Mouse (Mus musculus) midbrain, embryonic 11.5 days (tissue): ENCODE measurements around the gene Nid1. TPM values are rescaled to one million over a fixed set of nuclear protein-coding genes. Genes with fewer than 3 reads are reported as not detected.
"Not testable (repeated sequence)": the region's sequence is repeated elsewhere in the genome, so short reads cannot be mapped to it uniquely, and the experiment has no call there.

Experiments used
- ATAC-seq: fragments of 200-750 bp; cut with Nextera tagmentation; 2 replicates; pipeline ENCODE4 v1.8.0; 2017; ENCODE audit warnings: moderate TSS enrichment, moderate library complexity; ENCODE audit not compliant: low FRiP score
- DNase-seq: peaks from one replicate; pipeline ENCODE4 v3.0.0; 2015; ENCODE audit warnings: low spot score; ENCODE audit errors: missing footprints
- H3K27ac ChIP-seq: fragments of 300-500 bp; sonication (generic); 2 replicates; pipeline ENCODE4 v1.5.1; 2014; ENCODE audit warnings: low read depth, low read length
- H3K27me3 ChIP-seq: fragments of 300-500 bp; sonication (generic); 2 replicates; pipeline ENCODE4 v1.6.1; 2014; ENCODE audit warnings: mild to moderate bottlenecking, low read length, moderate library complexity, mixed read lengths; ENCODE audit not compliant: control insufficient read depth, insufficient read depth
- H3K36me3 ChIP-seq: fragments of 300-500 bp; sonication (generic); 2 replicates; pipeline ENCODE4 v1.6.1; 2014; ENCODE audit warnings: mild to moderate bottlenecking, low read length, moderate library complexity, mixed read lengths; ENCODE audit not compliant: control insufficient read depth, insufficient read depth
- H3K4me1 ChIP-seq: fragments of 300-500 bp; sonication (generic); 2 replicates; pipeline ENCODE4 v1.6.1; 2014; ENCODE audit warnings: low read length; ENCODE audit not compliant: control insufficient read depth, insufficient read depth
- H3K4me2 ChIP-seq: fragments of 300-500 bp; sonication (generic); 2 replicates; pipeline ENCODE4 v1.6.1; 2014; ENCODE audit warnings: mild to moderate bottlenecking, moderate library complexity
- H3K4me3 ChIP-seq: fragments of 300-500 bp; sonication (generic); 2 replicates; pipeline ENCODE4 v1.5.1; 2014; ENCODE audit warnings: low read depth, low read length
- H3K9ac ChIP-seq: fragments of 300-500 bp; sonication (generic); 2 replicates; pipeline ENCODE4 v1.6.1; 2014; ENCODE audit warnings: low read length
- H3K9me3 ChIP-seq: fragments of 300-500 bp; sonication (generic); 2 replicates; pipeline ENCODE4 v1.6.1; 2016; ENCODE audit warnings: low read length; ENCODE audit not compliant: control insufficient read depth
- WGBS: fragments of 180-500 bp; shearing (Covaris S2); extraction: QIAGEN DNeasy Blood & Tissue Kit; methylation state at CpG from one replicate; pipeline ENCODE4 v1.1.7; 2014; 5-methylcytosine and 5-hydroxymethylcytosine counted together
- polyA plus RNA-seq: library from polyadenylated mRNA; unstranded; fragments of >200 nt; fragmentation: Nextera tagmentation; extraction: Ambion mirVana; gene quantifications from 2 replicates; pipeline ENCODE4 v1.2.1, GENCODE M21; 2014

Gene Nid1
- polyA plus RNA-seq, 1 experiment from 2014 or later, result 42.7 TPM

DNA sequence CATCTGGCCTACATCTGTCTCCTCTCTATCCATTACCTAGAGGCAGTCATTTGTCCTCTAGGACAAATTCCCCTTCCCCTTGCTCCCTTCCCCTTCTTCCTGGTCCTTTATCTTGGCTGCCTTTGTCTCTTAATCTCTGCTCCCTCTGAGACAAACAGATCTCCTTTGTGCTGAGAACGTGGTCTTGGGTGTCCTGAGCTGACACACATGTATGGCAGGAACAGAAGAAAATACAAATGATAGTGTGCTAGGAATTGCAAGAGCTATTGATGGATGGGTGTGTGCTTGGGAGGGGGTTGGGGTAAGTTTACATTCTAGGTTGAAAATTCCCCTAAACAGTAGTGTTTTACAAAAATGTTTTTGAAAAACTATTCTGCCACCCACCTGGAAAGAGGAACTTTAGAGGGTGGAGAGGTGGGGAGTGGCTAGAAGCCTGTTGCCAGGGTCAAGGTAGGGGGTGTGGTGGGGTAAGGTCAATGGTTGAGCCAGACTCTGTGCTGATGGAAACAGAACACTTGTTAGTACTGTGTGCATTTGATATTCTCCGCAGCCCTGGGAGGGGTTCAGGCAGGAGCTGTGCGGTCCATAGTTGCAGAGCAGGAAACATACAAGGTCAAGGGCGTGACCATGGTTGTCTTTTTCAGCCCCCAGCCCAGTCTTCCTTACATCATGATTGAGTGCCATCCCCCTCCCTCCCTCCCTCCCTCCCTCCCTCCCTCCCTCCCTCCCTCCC, 9.5 kb downstream of the Nid1 start:
- not testable (repeated sequence) for H3K4me2 ChIP-seq, H3K9ac ChIP-seq, H3K9me3 ChIP-seq, H3K27ac ChIP-seq, H3K4me3 ChIP-seq, H3K27me3 ChIP-seq, ATAC-seq, H3K4me1 ChIP-seq, DNase-seq, H3K36me3 ChIP-seq
- 62% methylated on average over 4 of the region's 4 CpGs for WGBS

DNA sequence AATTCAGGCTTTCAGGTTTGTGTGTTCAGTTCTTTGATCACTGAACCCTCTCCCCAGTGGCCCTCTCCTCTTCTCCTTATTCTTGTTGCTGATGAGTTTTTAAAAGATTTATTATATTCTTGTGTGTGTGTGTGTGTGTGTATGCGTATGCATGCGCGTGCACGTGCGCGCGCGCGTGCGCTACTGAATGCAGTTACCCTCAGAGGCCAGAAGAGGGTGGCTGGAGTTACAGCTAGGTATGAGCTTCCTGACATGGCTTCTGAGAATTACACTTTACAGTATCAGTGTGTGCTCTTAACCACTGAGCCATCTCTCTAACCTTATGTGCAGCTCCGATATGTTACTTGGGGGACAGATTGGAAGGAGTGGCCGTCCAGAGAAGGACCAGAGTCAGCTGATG, 12.6 kb downstream of the Nid1 start:
- not testable (repeated sequence) for H3K9me3 ChIP-seq, ATAC-seq, H3K36me3 ChIP-seq, H3K27me3 ChIP-seq, H3K4me1 ChIP-seq, H3K27ac ChIP-seq, H3K9ac ChIP-seq, H3K4me2 ChIP-seq, H3K4me3 ChIP-seq
- DNase-seq, result peak; percentile 31
- WGBS, result 64% methylated on average over 12 of the region's 12 CpGs

DNA sequence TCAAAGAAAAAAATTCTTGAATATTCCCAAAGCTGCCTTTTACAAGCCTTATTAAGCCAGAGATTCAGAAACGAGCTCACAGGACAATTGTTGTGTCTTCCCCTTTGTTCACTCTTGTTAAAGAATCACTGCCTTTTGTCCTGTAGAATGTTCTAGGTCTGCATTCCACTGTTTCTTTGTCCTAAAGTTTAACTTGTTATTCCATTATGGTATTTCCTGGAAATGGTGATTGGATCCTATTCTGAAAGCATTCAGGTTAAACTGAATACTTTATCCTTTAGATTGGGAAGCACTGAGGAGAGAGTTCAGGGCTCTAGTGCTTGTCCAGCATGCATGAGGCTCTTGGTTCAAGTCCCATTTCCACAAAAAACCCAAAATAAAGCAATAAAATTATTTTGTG, 13.6 kb downstream of the Nid1 start:
- not testable (repeated sequence) for H3K9me3 ChIP-seq, ATAC-seq, H3K4me1 ChIP-seq, H3K9ac ChIP-seq, H3K27ac ChIP-seq, H3K36me3 ChIP-seq, H3K27me3 ChIP-seq, H3K4me3 ChIP-seq, DNase-seq, H3K4me2 ChIP-seq
- WGBS, result 52% methylated on average over 1 of the region's 1 CpGs

DNA sequence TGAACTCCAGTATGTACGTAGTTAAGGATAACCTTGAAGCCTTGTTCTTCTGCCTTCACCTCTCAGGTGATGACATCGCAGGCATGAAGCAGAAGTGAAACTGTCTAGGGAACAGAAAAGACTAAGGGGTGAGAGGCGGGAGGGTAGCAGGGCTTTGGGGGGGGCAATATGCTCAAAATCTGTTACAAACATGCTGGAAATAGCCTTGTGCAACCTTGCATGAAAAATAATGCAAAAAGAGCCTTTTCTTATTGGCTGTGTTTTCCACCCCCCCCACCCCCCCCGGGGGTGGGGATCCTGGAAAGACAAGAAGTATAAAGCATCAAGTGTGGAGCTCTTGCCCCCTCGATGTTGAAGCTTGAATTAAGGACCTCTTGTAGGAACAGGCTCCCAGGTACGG, 16.0 kb downstream of the Nid1 start:
- not testable (repeated sequence) for H3K4me2 ChIP-seq, H3K27ac ChIP-seq, H3K4me1 ChIP-seq, H3K9ac ChIP-seq, H3K27me3 ChIP-seq, H3K9me3 ChIP-seq, H3K36me3 ChIP-seq, ATAC-seq, H3K4me3 ChIP-seq
- 92% methylated on average over 6 of the region's 6 CpGs for WGBS
- peak; percentile 49 for DNase-seq

DNA sequence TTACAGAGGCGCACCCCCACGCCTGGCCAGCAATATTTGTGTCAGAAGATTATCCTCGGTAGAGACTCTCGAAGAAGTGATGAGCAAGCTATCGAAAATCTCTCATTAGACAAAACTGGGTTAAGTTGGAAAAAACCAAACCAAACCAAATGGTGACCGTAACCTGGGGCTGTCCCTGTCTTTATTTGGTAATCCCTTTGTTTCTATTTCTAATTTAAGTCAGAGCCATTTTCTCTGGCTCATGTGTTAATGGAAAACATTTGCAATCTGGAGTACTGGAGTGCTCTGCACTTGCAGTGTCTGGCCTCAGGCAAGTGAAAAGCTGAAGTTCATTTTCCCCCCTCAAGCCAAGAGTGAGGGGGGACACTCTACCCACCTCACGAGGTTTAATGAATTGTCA, 16.9 kb downstream of the Nid1 start:
- 87% methylated on average over 7 of the region's 7 CpGs for WGBS
- H3K4me1 ChIP-seq, H3K27me3 ChIP-seq, DNase-seq, H3K9ac ChIP-seq, H3K4me3 ChIP-seq, H3K27ac ChIP-seq, H3K4me2 ChIP-seq, ATAC-seq, H3K9me3 ChIP-seq, H3K36me3 ChIP-seq: not testable (repeated sequence)

DNA sequence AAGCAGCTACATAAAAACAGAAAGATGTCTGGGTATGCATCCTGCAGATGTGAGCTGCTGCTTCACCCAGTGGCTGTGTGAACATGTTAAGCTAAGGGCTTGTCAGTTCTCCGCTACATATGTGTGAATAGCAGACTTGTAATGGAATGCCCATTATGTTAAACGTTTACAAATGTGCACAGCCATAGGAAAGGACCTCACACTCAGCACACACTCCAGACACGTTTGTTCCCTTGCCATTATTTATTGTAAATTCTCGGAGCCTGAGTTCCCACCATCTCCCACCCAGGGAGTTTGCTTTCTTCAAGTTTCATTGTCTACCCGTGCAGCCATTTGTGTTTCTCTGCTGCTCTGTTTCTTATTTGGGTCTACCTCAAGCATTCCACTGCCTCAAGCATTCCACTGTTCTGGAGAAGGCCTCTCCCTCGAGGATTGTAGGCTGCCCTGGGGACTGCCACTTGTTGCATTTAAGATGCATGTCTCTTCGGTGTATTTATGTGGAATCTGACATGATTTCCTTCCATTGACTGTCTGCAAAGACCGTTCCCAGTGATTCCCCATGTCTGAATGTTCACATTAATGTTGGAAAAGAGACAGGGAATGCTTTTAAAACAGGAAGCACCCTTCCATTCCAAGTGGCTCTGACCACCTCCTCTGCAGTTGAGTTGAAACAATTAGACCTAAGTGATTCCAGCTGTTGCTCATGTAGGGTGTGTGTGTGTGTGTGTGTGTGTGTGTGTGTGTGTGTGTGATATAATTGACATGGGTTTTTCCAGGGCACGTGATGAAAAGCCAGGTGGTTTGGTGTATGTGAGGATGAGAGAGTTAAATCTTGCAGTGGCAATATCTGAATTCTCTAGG, 18.5 kb downstream of the Nid1 start:
- peak; percentile 77 for DNase-seq
- not testable (repeated sequence) for H3K4me2 ChIP-seq, H3K9ac ChIP-seq, H3K27ac ChIP-seq, ATAC-seq, H3K9me3 ChIP-seq, H3K4me3 ChIP-seq, H3K27me3 ChIP-seq, H3K4me1 ChIP-seq, H3K36me3 ChIP-seq
- WGBS, result 67% methylated on average over 8 of the region's 9 CpGs

DNA sequence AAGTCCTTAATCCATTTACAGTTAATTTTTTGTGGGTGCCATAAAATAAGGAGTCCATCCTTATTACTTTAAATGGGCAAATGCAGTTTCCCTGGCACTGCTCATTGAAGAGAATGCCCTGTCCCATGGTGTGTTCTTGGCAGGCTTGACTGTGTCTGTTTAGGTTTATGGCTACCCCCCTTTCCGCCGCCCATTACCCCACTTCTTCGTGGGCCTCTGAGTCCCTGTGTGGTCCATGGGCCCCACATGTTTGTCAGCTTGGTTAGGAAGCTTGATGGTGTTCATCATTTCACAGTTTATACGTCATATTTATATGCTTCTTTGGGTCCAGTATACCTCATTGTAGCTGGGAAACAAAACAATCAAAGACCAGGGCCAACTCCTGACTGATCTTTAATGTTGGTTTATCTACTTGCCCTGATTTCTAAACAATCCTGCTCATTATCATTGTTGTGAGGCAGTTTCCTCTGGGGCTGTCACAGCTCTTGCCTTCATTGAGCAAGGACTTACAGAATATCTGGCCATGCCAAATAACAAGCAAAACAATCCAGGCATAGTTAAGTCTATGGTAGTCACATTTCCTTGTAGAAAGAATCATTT, 20.9 kb downstream of the Nid1 start:
- ATAC-seq (no peak), DNase-seq (no peak)
- Histone ChIP-seq H3K36me3 (no peaks in the 10 kb centered on the region), H3K27ac (no peak overlapping the region), H3K9ac (no peak overlapping the region), H3K9me3 (no peaks in the 10 kb centered on the region), H3K4me3 (no peak overlapping the region), H3K4me2 (no peak overlapping the region), H3K27me3 (no peaks in the 10 kb centered on the region), H3K4me1 (no peaks in the 10 kb centered on the region)
- WGBS, result 85% methylated on average over 4 of the region's 4 CpGs

DNA sequence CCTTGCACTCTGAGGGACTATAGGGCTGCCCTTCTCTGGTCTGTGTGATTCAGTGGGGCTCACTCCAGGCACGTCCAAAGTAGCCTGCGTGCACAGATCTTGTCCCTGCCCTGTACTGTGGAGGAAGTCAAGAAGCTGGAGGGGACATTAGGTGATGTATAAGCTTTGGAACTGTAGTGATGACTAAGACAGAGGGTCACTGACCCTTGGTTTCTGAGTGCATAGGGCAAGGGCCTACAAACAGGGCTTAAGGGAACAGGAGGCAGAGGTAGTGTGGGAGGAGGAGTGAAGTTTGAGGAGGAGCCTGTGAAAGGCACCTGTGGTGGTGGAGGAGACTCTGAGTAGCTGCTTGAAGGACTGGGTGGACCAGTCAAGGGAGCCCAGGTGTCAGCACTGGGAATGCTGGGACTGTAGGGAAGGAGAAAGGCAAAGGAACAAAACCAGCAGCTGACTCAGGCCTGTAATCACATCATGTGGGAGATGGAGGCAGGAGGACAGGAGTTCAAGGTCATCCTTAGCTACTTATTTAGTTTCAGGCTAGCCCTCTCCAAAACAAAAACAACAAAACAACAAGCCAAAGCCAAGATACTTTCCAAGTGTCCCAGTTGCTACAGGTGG, 23.3 kb downstream of the Nid1 start:
- Histone ChIP-seq H3K36me3 (no peaks in the 10 kb centered on the region), H3K4me3 (no peak overlapping the region), H3K4me1 (no peaks in the 10 kb centered on the region), H3K9ac (no peak overlapping the region), H3K27me3 (no peaks in the 10 kb centered on the region), H3K9me3 (no peaks in the 10 kb centered on the region), H3K4me2 (no peak overlapping the region), H3K27ac (no peak overlapping the region)
- 86% methylated on average over 2 of the region's 2 CpGs for WGBS
- ATAC-seq (no peak), DNase-seq (peak; percentile 73)
